Mouse (Mus musculus) kidney, postnatal 0 days (tissue): ENCODE results near the gene Hacd3. TPM values are rescaled to one million over a fixed set of nuclear protein-coding genes. Genes with fewer than 3 reads are reported as not detected.

ENCODE experiments used
- ATAC-seq: fragments of 200-750 bp; cut with Nextera tagmentation; replicated peaks from 2 replicates; pipeline ENCODE4 v1.8.0; 2017; ENCODE audit warnings: low read depth, moderate number of reproducible peaks, moderate TSS enrichment, moderate library complexity; ENCODE audit not compliant: low FRiP score
- DNase-seq: peaks from one replicate; pipeline ENCODE4 v3.0.0-alpha.2; 2016; ENCODE audit warnings: low spot score
- H3K27ac ChIP-seq: fragments of 300-500 bp; sonication (generic); 2 replicates; pipeline ENCODE4 v1.5.1; 2014; ENCODE audit warnings: mild to moderate bottlenecking
- H3K27me3 ChIP-seq: fragments of 300-500 bp; sonication (generic); 2 replicates; pipeline ENCODE4 v1.6.1; 2014; ENCODE audit warnings: low read length, mixed read lengths; ENCODE audit not compliant: insufficient read depth
- H3K36me3 ChIP-seq: fragments of 300-500 bp; sonication (generic); 2 replicates; pipeline ENCODE4 v1.6.1; 2014; ENCODE audit warnings: low read length, mixed read lengths; ENCODE audit not compliant: insufficient read depth
- H3K4me1 ChIP-seq: fragments of 300-500 bp; sonication (generic); replicated peaks from 2 replicates; pipeline ENCODE4 v1.6.1; 2014; ENCODE audit warnings: antibody characterized with exemption, low read length, mixed read lengths; ENCODE audit not compliant: insufficient read depth
- H3K4me2 ChIP-seq: fragments of 300-500 bp; sonication (generic); 2 replicates; pipeline ENCODE4 v1.6.1; 2014; ENCODE audit warnings: mild to moderate bottlenecking, low read length, moderate library complexity, mixed read lengths
- H3K4me3 ChIP-seq: fragments of 300-500 bp; sonication (generic); replicated peaks from 2 replicates; pipeline ENCODE4 v1.5.1; 2014; ENCODE audit warnings: low read depth, low read length
- H3K9ac ChIP-seq: fragments of 300-500 bp; sonication (generic); 2 replicates; pipeline ENCODE4 v1.6.1; 2014; ENCODE audit warnings: low read depth, low read length
- H3K9me3 ChIP-seq: fragments of 300-500 bp; sonication (generic); replicated peaks from 2 replicates; pipeline ENCODE4 v1.6.1; 2016; ENCODE audit warnings: low read length, inconsistent platforms, mixed read lengths
- CTCF ChIP-seq: IDR thresholded peaks from 2 replicates; pipeline ENCODE4 v1.5.1; 2016; ENCODE audit warnings: antibody characterized with exemption, low read depth, mild to moderate bottlenecking, moderate library complexity
- WGBS: fragments of 180-500 bp; shearing (Covaris S2); extraction: QIAGEN DNeasy Blood & Tissue Kit; methylation state at CpG from one replicate; pipeline ENCODE4 v1.1.7; 2014; 5-methylcytosine and 5-hydroxymethylcytosine counted together
- polyA plus RNA-seq: library from polyadenylated mRNA; unstranded; fragments of >200 nt; fragmentation: Nextera tagmentation; extraction: Ambion mirVana; gene quantifications from 2 replicates; pipeline ENCODE4 v1.2.1, GENCODE M21; 2015

Hacd3 gene
- polyA plus RNA-seq, 1 experiment from 2014 or later, result 68.2 TPM

- ATAC-seq, result no peak
These were observed 6.8 kb upstream of the Hacd3 start for GRCm38 (mm10) chr9:65028313-65028712.

DNA sequence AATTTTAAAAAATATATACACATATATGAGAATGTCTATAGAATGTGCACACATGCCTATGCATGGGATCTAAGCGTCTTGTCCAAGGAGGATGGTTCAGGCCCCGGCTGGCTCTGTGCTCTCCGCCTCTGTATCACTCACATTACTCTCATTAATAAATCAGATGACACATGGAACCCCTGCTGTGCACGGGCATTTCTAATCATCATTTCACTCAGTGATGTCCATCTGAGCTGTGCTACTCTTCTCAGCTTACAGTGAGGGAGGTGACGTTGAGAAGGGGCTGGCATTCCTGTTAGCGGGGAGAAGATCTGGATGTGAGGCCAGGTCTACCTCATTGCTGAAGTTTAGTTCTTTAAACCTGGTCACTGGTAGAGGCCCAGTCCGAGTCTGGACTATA, 5.7 kb upstream of the Hacd3 start:
- Histone ChIP-seq H3K9ac (no peak overlapping the region), H3K27me3 (no peaks in the 10 kb centered on the region), H3K4me3 (no peak overlapping the region), H3K36me3 (no peaks in the 10 kb centered on the region), H3K9me3 (no peaks in the 10 kb centered on the region), H3K4me2 (no peak overlapping the region), H3K4me1 (no peaks in the 10 kb centered on the region), H3K27ac (no peak overlapping the region)
- WGBS, result 66% methylated on average over 7 of the region's 7 CpGs
- ATAC-seq (no peak), DNase-seq (no peak)
- no peak for TF ChIP-seq CTCF

More at GRCm38 (mm10) chr9:65028313-65028712, 6.8 kb upstream of the Hacd3 start:
- no peak overlapping the region for H3K27ac ChIP-seq
- H3K4me3 ChIP-seq, result no peak overlapping the region
- WGBS, result 83% methylated on average over 5 of the region's 5 CpGs
- no peak for TF ChIP-seq CTCF
- no peak overlapping the region for H3K9ac ChIP-seq
- DNase-seq, result no peak
- no peaks in the 10 kb centered on the region for H3K9me3 ChIP-seq
- H3K27me3 ChIP-seq, result no peaks in the 10 kb centered on the region
- H3K4me2 ChIP-seq, result no peak overlapping the region
- H3K4me1 ChIP-seq, result peaks cover 4% of the 10 kb centered on the region; the same call in 1 of the 2 replicates
- no peaks in the 10 kb centered on the region for H3K36me3 ChIP-seq

- Histone ChIP-seq H3K9ac (no peak overlapping the region), H3K4me2 (no peak overlapping the region), H3K36me3 (no peaks in the 10 kb centered on the region), H3K27ac (no peak overlapping the region), H3K4me3 (no peak overlapping the region), H3K9me3 (no peaks in the 10 kb centered on the region), H3K4me1 (no peaks in the 10 kb centered on the region), H3K27me3 (no peaks in the 10 kb centered on the region)
- DNase-seq (no peak), ATAC-seq (no peak)
- WGBS, result 93% methylated on average over 3 of the region's 3 CpGs
- TF ChIP-seq CTCF, result no peak
These were observed 2.0 kb upstream of the Hacd3 start for GRCm38 (mm10) chr9:65023447-65023846.

- no peak for DNase-seq
- no peak for ATAC-seq
- Histone ChIP-seq H3K27ac (no peak overlapping the region), H3K4me1 (no peaks in the 10 kb centered on the region), H3K4me2 (no peak overlapping the region), H3K9ac (0 out of 2 replicates have a peak overlapping the region, but pooled peaks have one; percentile 94), H3K27me3 (no peaks in the 10 kb centered on the region), H3K36me3 (no peaks in the 10 kb centered on the region), H3K9me3 (no peaks in the 10 kb centered on the region), H3K4me3 (no peak overlapping the region)
- no peak for TF ChIP-seq CTCF
- WGBS, result 52% methylated on average over 4 of the region's 4 CpGs
These were observed 1.2 kb upstream of the Hacd3 start for GRCm38 (mm10) chr9:65022580-65023135.

GRCm38 (mm10) chr9:65021887-65022579, 540 bp upstream of the Hacd3 start:
- no peak for DNase-seq
- Histone ChIP-seq H3K36me3 (no peaks in the 10 kb centered on the region), H3K27me3 (no peaks in the 10 kb centered on the region), H3K27ac (peak overlapping the region; percentile 89), H3K4me3 (peak overlapping the region; percentile 96), H3K4me2 (peak overlapping the region; percentile 95), H3K9me3 (no peaks in the 10 kb centered on the region), H3K4me1 (no peaks in the 10 kb centered on the region), H3K9ac (peak overlapping the region; percentile 94)
- no peak for ATAC-seq
- WGBS, result 17% methylated on average over 9 of the region's 9 CpGs
- TF ChIP-seq CTCF, result no peak

- no peak for ATAC-seq
- 71% methylated on average over 4 of the region's 4 CpGs for WGBS
- no peak overlapping the region for H3K9ac ChIP-seq
- peak overlapping the region; percentile 96; the same call in 1 of the 2 replicates for H3K4me3 ChIP-seq
- no peak for DNase-seq
- no peaks in the 10 kb centered on the region for H3K9me3 ChIP-seq
- peaks cover 8% of the 10 kb centered on the region; the same call in 1 of the 2 replicates for H3K4me1 ChIP-seq
- peak overlapping the region; percentile 95; the same call in 1 of the 2 replicates for H3K4me2 ChIP-seq
- H3K36me3 ChIP-seq, result no peaks in the 10 kb centered on the region
- no peak for TF ChIP-seq CTCF
- no peak overlapping the region for H3K27ac ChIP-seq
- H3K27me3 ChIP-seq, result no peaks in the 10 kb centered on the region
These were observed 1.4 kb downstream of the Hacd3 start for GRCm38 (mm10) chr9:65020128-65020527.
